Mouse (Mus musculus) liver, postnatal 0 days (tissue): ENCODE data around the gene Saa3.

Experiments used
- CTCF ChIP-seq: sonication (generic); IDR thresholded peaks from 2 replicates; pipeline ENCODE4 v1.5.1; 2016; ENCODE audit warnings: antibody characterized with exemption, low read depth
- EP300 ChIP-seq: IDR thresholded peaks from 2 replicates; pipeline ENCODE4 v1.6.1; 2016; ENCODE audit warnings: antibody characterized with exemption, low read depth, mild to moderate bottlenecking

DNA sequence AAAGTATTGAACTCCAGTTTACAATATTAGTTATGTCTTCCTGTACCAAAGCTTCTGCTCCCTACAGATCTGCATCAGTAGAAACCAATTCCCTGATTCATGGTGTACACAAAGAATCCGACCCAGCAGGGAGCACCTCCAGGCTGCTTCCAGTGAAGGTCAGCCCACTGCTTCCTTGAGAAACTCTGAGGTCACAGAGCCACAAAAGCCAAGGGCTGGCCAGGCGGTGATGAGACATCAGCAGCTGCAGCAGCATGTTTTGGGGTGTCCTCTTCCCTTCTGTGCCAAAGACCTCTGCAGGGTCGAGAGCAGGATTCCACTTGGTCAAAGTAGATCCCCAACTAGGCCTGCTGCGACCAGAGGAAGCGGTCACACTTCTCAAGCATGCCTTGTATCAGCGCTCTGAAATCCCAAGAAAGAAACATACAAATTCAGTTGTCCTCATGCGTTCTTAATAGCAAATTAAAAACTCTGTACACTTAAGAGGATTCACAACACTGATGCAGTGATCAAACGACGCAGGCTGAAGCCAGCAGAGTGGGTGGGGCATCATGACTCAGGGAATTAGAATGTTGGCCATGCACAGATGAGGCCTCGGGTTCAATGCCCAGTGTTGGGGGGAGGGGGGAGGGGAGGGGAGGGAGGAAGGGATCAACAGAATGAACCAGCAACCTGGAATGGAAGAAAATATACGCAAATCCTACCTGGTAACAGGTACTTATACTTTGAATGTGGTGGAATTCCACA lies 45.7 kb upstream of the Saa3 start:
- TF ChIP-seq CTCF = no peak
- no peak for TF ChIP-seq EP300
